Mouse (Mus musculus) myocyte (in vitro differentiated cells): Measurements from ENCODE around the gene Angpt4.

Source experiments
- E2F4 ChIP-seq: IDR thresholded peaks from one replicate; pipeline ENCODE4 v1.6.1; 2011; ENCODE audit warnings: mild to moderate bottlenecking, control low read depth, moderate library complexity; ENCODE audit not compliant: insufficient read depth
- MAX ChIP-seq: IDR thresholded peaks from one replicate; pipeline ENCODE4 v1.6.1; 2011; ENCODE audit warnings: low read depth, mild to moderate bottlenecking, control low read depth
- MYOD1 ChIP-seq, 3 experiments: IDR thresholded peaks; one replicate each; pipeline ENCODE4 v1.6.1; 2011; ENCODE audit warnings: control low read depth in 2 of 3, low read depth in 2 of 3, mild to moderate bottlenecking in 2 of 3, moderate library complexity in 1 of 3; ENCODE audit not compliant: insufficient read length in 2 of 3, control insufficient read depth in 1 of 3
- MYOG ChIP-seq, 3 experiments: IDR thresholded peaks; one replicate each; pipeline ENCODE4 v1.6.1; 2011; ENCODE audit warnings: control low read depth in 2 of 3, low read depth in 2 of 3, mild to moderate bottlenecking in 2 of 3; ENCODE audit not compliant: insufficient read length in 2 of 3, control insufficient read depth in 1 of 3, insufficient read depth in 1 of 3
- POLR2A ChIP-seq: IDR thresholded peaks from one replicate; pipeline ENCODE4 v1.6.1; 2011; ENCODE audit warnings: low read depth, mild to moderate bottlenecking, control low read depth, moderate library complexity; ENCODE audit not compliant: insufficient read length
- POLR2AphosphoS2 ChIP-seq: IDR thresholded peaks from one replicate; pipeline ENCODE4 v1.6.1; 2011; ENCODE audit warnings: low read depth, control low read depth; ENCODE audit not compliant: insufficient read length
- REST ChIP-seq: IDR thresholded peaks from one replicate; pipeline ENCODE4 v1.6.1; 2011; ENCODE audit warnings: mild to moderate bottlenecking, control low read depth, moderate library complexity; ENCODE audit not compliant: insufficient read depth, insufficient read length
- SRF ChIP-seq: IDR thresholded peaks from one replicate; pipeline ENCODE4 v1.6.1; 2011; ENCODE audit warnings: low read depth; ENCODE audit not compliant: control insufficient read depth, insufficient read length
- TCF3 ChIP-seq: IDR thresholded peaks from one replicate; pipeline ENCODE4 v1.6.1; 2011; ENCODE audit warnings: low read depth, control low read depth; ENCODE audit not compliant: insufficient read length
- USF1 ChIP-seq: IDR thresholded peaks from one replicate; pipeline ENCODE4 v1.6.1; 2011; ENCODE audit warnings: low read depth, mild to moderate bottlenecking, control low read depth, moderate library complexity

DNA sequence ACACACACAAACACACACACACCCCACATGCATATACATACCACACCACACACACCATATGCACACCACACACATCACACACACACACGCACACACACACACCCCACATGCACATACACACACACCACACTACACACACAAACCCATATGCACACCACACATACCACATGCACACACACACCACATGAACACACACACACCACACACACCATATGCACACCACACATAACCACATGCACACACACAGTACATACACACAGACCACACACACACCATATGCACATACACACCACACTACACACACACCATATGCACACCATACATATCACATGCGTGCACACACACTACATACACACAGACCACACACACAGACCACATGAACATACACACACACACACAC is 36.6 kb downstream of the Angpt4 start:
- TF ChIP-seq E2F4 (no peak), MYOD1 (IDR thresholded peaks at IDR 0.05; ENCODE audit: control insufficient read depth in 1 of 3, insufficient read length in 2 of 3, low read depth in 2 of 3) (no peak), SRF (no peak), POLR2AphosphoS2 (no peak), POLR2A (no peak), MYOG (IDR thresholded peaks at IDR 0.05; ENCODE audit: control insufficient read depth in 1 of 3, insufficient read depth in 1 of 3, insufficient read length in 2 of 3, low read depth in 2 of 3) (no peak), REST (no peak), USF1 (no peak), TCF3 (no peak), MAX (no peak)
